Mouse (Mus musculus) CH12.LX (cell line): Measurements from ENCODE around the gene Stxbp2. TPM values are rescaled to one million over a fixed set of nuclear protein-coding genes. Genes with fewer than 3 reads are reported as not detected.

ENCODE experiments used
- DNase-seq: peaks from one replicate; pipeline ENCODE4 v3.0.0-alpha.2; 2013; ENCODE audit errors: extremely low read depth
- H3K27ac ChIP-seq: 2 replicates; pipeline ENCODE4 v1.5.1; 2012; ENCODE audit warnings: low read depth, mild to moderate bottlenecking, control low read depth, moderate library complexity; ENCODE audit not compliant: insufficient read depth
- H3K27me3 ChIP-seq: replicated peaks from 2 replicates; pipeline ENCODE3; 2012; ENCODE audit warnings: inconsistent platforms
- H3K36me3 ChIP-seq, 2 experiments: replicated peaks in 1 of 2; 2 replicates each; pipeline versions ENCODE3 to v1.6.1; 2012; ENCODE audit warnings: inconsistent platforms in 1 of 2, low read length in 1 of 2, mild to moderate bottlenecking in 1 of 2, mixed read lengths in 1 of 2, moderate library complexity in 1 of 2; ENCODE audit not compliant: control insufficient read depth in 1 of 2, insufficient read depth in 1 of 2
- H3K4me1 ChIP-seq, 2 experiments: 2 replicates each; pipeline ENCODE4 v1.6.1; 2012; ENCODE audit warnings: inconsistent platforms in 1 of 2, moderate library complexity in 1 of 2; ENCODE audit not compliant: insufficient read depth in 2 of 2, control insufficient read depth in 1 of 2
- H3K4me2 ChIP-seq: 2 replicates; pipeline ENCODE4 v1.6.1; 2012; ENCODE audit warnings: low read depth, mild to moderate bottlenecking, control low read depth; ENCODE audit not compliant: poor library complexity, insufficient read depth, severe bottlenecking
- H3K4me3 ChIP-seq, 3 experiments: fragments of 150-350 bp in 1 of 3; sonication (generic) in 1 of 3; replicated peaks in 1 of 3; 2 replicates each; pipeline versions ENCODE3 to v1.5.1; 2011 to 2012; ENCODE audit warnings: low read depth in 2 of 3, low read length in 2 of 3, mild to moderate bottlenecking in 2 of 3, moderate library complexity in 2 of 3, control low read depth in 1 of 3, improper control_type of control experiment in 1 of 3, inconsistent platforms in 1 of 3, mixed read lengths in 1 of 3; ENCODE audit not compliant: poor library complexity in 1 of 3
- H3K79me2 ChIP-seq: replicated peaks from 2 replicates; pipeline ENCODE4 v1.6.1; 2012; ENCODE audit warnings: mild to moderate bottlenecking, moderate library complexity; ENCODE audit not compliant: control insufficient read depth, poor library complexity, insufficient read depth, severe bottlenecking; ENCODE audit errors: extremely low read depth
- H3K9ac ChIP-seq: 2 replicates; pipeline ENCODE4 v1.6.1; 2012; ENCODE audit warnings: low read depth, mild to moderate bottlenecking, control low read depth, moderate library complexity; ENCODE audit not compliant: insufficient read depth
- H3K9me3 ChIP-seq: replicated peaks from 2 replicates; pipeline ENCODE3; 2012; ENCODE audit warnings: low read length, inconsistent platforms, mixed read lengths
- BHLHE40 ChIP-seq: IDR thresholded peaks from 2 replicates; pipeline ENCODE4 v1.6.1; 2011; ENCODE audit warnings: mild to moderate bottlenecking, low read depth, low read length, improper control_type of control experiment
- CHD1 ChIP-seq: IDR thresholded peaks from 2 replicates; pipeline ENCODE4 v1.6.1; 2012; ENCODE audit warnings: low read depth, low read length, improper control_type of control experiment, inconsistent platforms
- CHD2 ChIP-seq: IDR thresholded peaks from 2 replicates; pipeline ENCODE4 v1.6.1; 2011; ENCODE audit warnings: low read length, improper control_type of control experiment
- EP300 ChIP-seq: IDR thresholded peaks from 2 replicates; pipeline ENCODE4 v1.6.1; 2011; ENCODE audit warnings: low read length, improper control_type of control experiment
- GABPA ChIP-seq: IDR thresholded peaks from 2 replicates; pipeline ENCODE4 v1.6.1; 2012; ENCODE audit warnings: low read depth, low read length, improper control_type of control experiment, inconsistent platforms; ENCODE audit not compliant: insufficient replicate concordance
- HCFC1 ChIP-seq: IDR thresholded peaks from 2 replicates; pipeline ENCODE4 v1.6.1; 2012; ENCODE audit warnings: low read depth, mild to moderate bottlenecking, inconsistent platforms, low read length, improper control_type of control experiment
- JUN ChIP-seq: IDR thresholded peaks from 2 replicates; pipeline ENCODE4 v1.6.1; 2011; ENCODE audit warnings: low read depth, mild to moderate bottlenecking, low read length, improper control_type of control experiment, moderate library complexity; ENCODE audit not compliant: insufficient read depth
- JUND ChIP-seq: conservative IDR thresholded peaks from 2 replicates; pipeline ENCODE4 v1.6.1; 2011; ENCODE audit warnings: low read depth, low read length, improper control_type of control experiment
- MEF2A ChIP-seq: IDR thresholded peaks from 2 replicates; pipeline ENCODE4 v1.6.1; 2014; ENCODE audit warnings: low read depth, mild to moderate bottlenecking, inconsistent platforms, low read length, improper control_type of control experiment, borderline replicate concordance
- RAD21 ChIP-seq: IDR thresholded peaks from 2 replicates; pipeline ENCODE4 v1.6.1; 2011; ENCODE audit warnings: low read depth, mild to moderate bottlenecking, low read length, improper control_type of control experiment, moderate library complexity
- SIN3A ChIP-seq: IDR thresholded peaks from 2 replicates; pipeline ENCODE4 v1.6.1; 2012; ENCODE audit warnings: low read length, improper control_type of control experiment, inconsistent platforms
- SMC3 ChIP-seq: IDR thresholded peaks from 2 replicates; pipeline ENCODE4 v1.6.1; 2011; ENCODE audit warnings: low read depth, low read length, improper control_type of control experiment
- USF1 ChIP-seq: IDR thresholded peaks from 2 replicates; pipeline ENCODE4 v1.6.1; 2014; ENCODE audit warnings: low read depth, mild to moderate bottlenecking, inconsistent platforms, low read length, improper control_type of control experiment
- ZKSCAN1 ChIP-seq: IDR thresholded peaks from 2 replicates; pipeline ENCODE4 v1.6.1; 2012; ENCODE audit warnings: low read depth, inconsistent platforms, low read length, improper control_type of control experiment, borderline replicate concordance
- ZMIZ1 ChIP-seq: IDR thresholded peaks from 2 replicates; pipeline ENCODE4 v1.6.1; 2012; ENCODE audit warnings: low read depth, mild to moderate bottlenecking, inconsistent platforms, low read length, improper control_type of control experiment
- dilution Hi-C: fragments of 300-500 bp; cut with MboI; formaldehyde crosslinking; loops from 2 replicates; pipeline ENCODE4 v1.14.3; 2020; ENCODE audit warnings: low sequenced_read_pairs; ENCODE audit not compliant: extremely low pct_unique_long_range_greater_than_20kb, extremely low pct_ligation_motif_present
- in situ Hi-C: fragments of 300-500 bp; cut with MboI; formaldehyde crosslinking; loops from 3 replicates; pipeline ENCODE4 v1.14.3; 2019; ENCODE audit warnings: low sequenced_read_pairs, low pct_ligation_motif_present, low pct_unique_long_range_greater_than_20kb, mixed read lengths
- polyA plus RNA-seq: library from polyadenylated mRNA; unstranded; fragments of >175 nt; gene quantifications from 2 replicates; pipeline ENCODE4 v1.2.1, GENCODE M21; 2012; ENCODE audit warnings: low read depth; ENCODE audit not compliant: insufficient read length
- total RNA-seq, 2 experiments: library from RNA; depleted of rRNA; stranded (reverse); fragments of 300-350 nt in 1 of 2; fragments of >200 nt in 1 of 2; gene quantifications; 2 replicates each; pipeline ENCODE4 v1.2.3; 2012 to 2014

The Stxbp2 gene
- total and polyA plus RNA-seq, 3 experiments: 60.9 to 136 (median 123) TPM

DNA sequence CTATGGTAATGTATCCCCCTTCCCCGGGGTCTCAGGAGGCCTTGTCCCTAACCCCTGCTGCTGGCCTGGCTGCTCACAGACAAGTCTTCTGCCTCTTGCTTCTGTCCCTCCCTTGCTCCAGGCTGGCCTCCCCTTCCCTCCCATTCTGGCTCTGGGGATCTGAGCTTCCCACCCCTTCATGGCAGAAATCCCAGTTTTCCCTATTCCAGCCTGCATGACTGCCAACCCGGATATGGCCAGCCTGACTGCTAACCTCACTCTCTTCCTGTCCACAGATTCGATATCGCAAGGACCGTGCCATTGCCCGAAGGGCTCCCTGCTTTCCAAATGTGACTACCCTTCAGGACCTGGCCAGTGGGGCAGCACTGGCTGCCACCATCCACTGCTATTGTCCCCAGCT is 30.4 kb upstream of the Stxbp2 start:
- no peaks in the 10 kb centered on the region for H3K27me3 ChIP-seq
- H3K27ac ChIP-seq: no peak overlapping the region
- H3K4me3 ChIP-seq: no peak overlapping the region
- dilution Hi-C loops: no loop called here
- no peak for DNase-seq
- H3K4me1 ChIP-seq: peaks cover 16 to 19% of the 10 kb centered on the region in 2 experiments
- no peaks in the 10 kb centered on the region for H3K79me2 ChIP-seq
- in situ Hi-C loops: no loop called here
- H3K9me3 ChIP-seq: no peaks in the 10 kb centered on the region
- H3K36me3 ChIP-seq: peaks cover 0 to 2% of the 10 kb centered on the region in 2 experiments
- TF ChIP-seq USF1: no peak
- TF ChIP-seq MEF2A: no peak
- TF ChIP-seq RAD21: no peak
- TF ChIP-seq JUN: no peak
- no peak for TF ChIP-seq EP300
- TF ChIP-seq JUND: no peak
- no peak for TF ChIP-seq BHLHE40
- TF ChIP-seq HCFC1: no peak
- TF ChIP-seq, all 38 proteins: peak for 0
- Histone ChIP-seq H3K9ac (no peak overlapping the region), H3K4me2 (no peak overlapping the region)

DNA sequence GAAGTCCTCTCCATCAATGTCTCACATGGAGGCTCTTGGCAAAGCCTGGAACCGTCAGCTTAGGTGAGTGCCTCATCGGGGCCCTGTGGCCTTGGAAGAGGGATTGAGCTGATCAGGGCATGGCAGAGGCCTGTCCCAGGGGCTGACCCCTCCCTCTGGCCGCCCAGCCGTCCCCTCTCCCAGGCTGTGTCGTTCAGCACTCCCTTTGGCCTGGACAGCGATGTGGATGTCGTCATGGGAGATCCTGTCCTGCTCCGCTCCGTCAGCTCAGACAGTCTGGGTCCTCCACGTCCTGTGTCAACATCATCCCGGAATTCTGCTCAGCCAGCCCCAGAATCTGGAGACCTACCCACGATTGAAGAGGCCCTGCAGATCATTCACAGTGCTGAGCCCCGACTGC is 27.3 kb upstream of the Stxbp2 start:
- peaks cover 10 to 19% of the 10 kb centered on the region in 2 experiments for H3K4me1 ChIP-seq
- no peaks in the 10 kb centered on the region for H3K27me3 ChIP-seq
- no peak overlapping the region for H3K27ac ChIP-seq
- H3K4me3 ChIP-seq: no peak overlapping the region
- no peak overlapping the region for H3K4me2 ChIP-seq
- H3K9me3 ChIP-seq: no peaks in the 10 kb centered on the region
- DNase-seq: no peak
- TF ChIP-seq SIN3A: no peak
- TF ChIP-seq ZKSCAN1: no peak
- TF ChIP-seq ZMIZ1: no peak
- TF ChIP-seq CHD2: no peak
- TF ChIP-seq, all 38 proteins: peak for 0
- dilution Hi-C loops (no loop called here), in situ Hi-C loops (no loop called here)
- Histone ChIP-seq H3K36me3 (peaks cover 6 to 32% of the 10 kb centered on the region in 2 experiments), H3K9ac (no peak overlapping the region), H3K79me2 (no peaks in the 10 kb centered on the region)

DNA sequence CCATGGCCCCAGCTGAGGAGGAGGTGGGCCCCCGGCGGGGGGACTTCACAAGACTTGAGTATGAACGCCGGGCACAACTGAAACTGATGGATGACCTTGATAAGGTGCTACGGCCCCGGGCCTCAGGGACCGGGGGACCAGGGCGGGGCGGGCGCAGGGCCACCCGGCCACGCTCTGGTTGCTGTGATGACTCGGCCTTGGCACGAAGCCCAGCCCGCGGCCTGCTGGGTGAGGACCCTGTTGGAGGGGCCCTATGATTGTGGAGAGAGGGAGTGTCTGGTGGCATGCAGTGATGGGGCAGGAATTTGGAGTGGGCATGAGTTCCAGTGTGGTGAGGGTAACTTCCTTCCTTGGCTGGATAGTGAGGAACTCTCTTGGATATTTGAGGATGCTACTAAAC is 24.2 kb upstream of the Stxbp2 start:
- no peak overlapping the region for H3K4me3 ChIP-seq

More for the DNA sequence above, 24.2 kb upstream of the Stxbp2 start:
- H3K27ac ChIP-seq: no peak overlapping the region
- in situ Hi-C loops: no loop called here
- H3K4me1 ChIP-seq: 0 out of 4 replicates have a peak, but pooled peaks cover 0 to 5% of the 10 kb centered on the region in 2 experiments
- no peaks in the 10 kb centered on the region for H3K79me2 ChIP-seq
- H3K9ac ChIP-seq: no peak overlapping the region
- no peak for TF ChIP-seq CHD1
- TF ChIP-seq SMC3: no peak
- no peak for TF ChIP-seq GABPA
- TF ChIP-seq, all 38 proteins: peak for 0
- no peak for DNase-seq
- H3K36me3 ChIP-seq: peaks cover 35 to 63% of the 10 kb centered on the region in 2 experiments
- H3K4me2 ChIP-seq: no peak overlapping the region
- dilution Hi-C loops: no loop called here
- no peaks in the 10 kb centered on the region for H3K9me3 ChIP-seq
- H3K27me3 ChIP-seq: no peaks in the 10 kb centered on the region
